Mouse (Mus musculus) kidney, embryonic 15.5 days (tissue): ENCODE measurements around the gene 1700057G04Rik. TPM values are rescaled to one million over a fixed set of nuclear protein-coding genes. Genes with fewer than 3 reads are reported as not detected.
"Not testable (repeated sequence)": the region's sequence is repeated elsewhere in the genome, so short reads cannot be mapped to it uniquely, and the experiment has no call there.

Source experiments
- ATAC-seq: fragments of 200-750 bp; cut with Nextera tagmentation; replicated peaks from 2 replicates; pipeline ENCODE4 v1.8.0; 2017; ENCODE audit warnings: moderate TSS enrichment; ENCODE audit not compliant: low FRiP score
- H3K27ac ChIP-seq: fragments of 300-500 bp; sonication (generic); 2 replicates; pipeline ENCODE4 v1.5.1; 2015; ENCODE audit warnings: mild to moderate bottlenecking, inconsistent platforms
- H3K27me3 ChIP-seq: fragments of 300-500 bp; sonication (generic); 2 replicates; pipeline ENCODE4 v1.6.1; 2015; ENCODE audit warnings: inconsistent platforms
- H3K36me3 ChIP-seq: fragments of 300-500 bp; sonication (generic); 2 replicates; pipeline ENCODE4 v1.6.1; 2015; ENCODE audit warnings: inconsistent platforms
- H3K4me1 ChIP-seq: fragments of 300-500 bp; sonication (generic); 2 replicates; pipeline ENCODE4 v1.6.1; 2015; ENCODE audit warnings: inconsistent platforms
- H3K4me2 ChIP-seq: fragments of 300-500 bp; sonication (generic); 2 replicates; pipeline ENCODE4 v1.6.1; 2015; ENCODE audit warnings: moderate library complexity, mild to moderate bottlenecking, inconsistent platforms
- H3K4me3 ChIP-seq: fragments of 300-500 bp; sonication (generic); replicated peaks from 2 replicates; pipeline ENCODE4 v1.5.1; 2015; ENCODE audit warnings: mild to moderate bottlenecking, inconsistent platforms
- H3K9ac ChIP-seq: fragments of 300-500 bp; sonication (generic); 2 replicates; pipeline ENCODE4 v1.6.1; 2015; ENCODE audit warnings: mild to moderate bottlenecking, inconsistent platforms
- H3K9me3 ChIP-seq: fragments of 300-500 bp; sonication (generic); replicated peaks from 2 replicates; pipeline ENCODE4 v1.6.1; 2016; ENCODE audit warnings: inconsistent platforms
- WGBS: fragments of 180-500 bp; shearing (Covaris S2); methylation state at CpG from one replicate; pipeline ENCODE4 v1.1.7; 2015; ENCODE audit warnings: mixed read lengths; 5-methylcytosine and 5-hydroxymethylcytosine counted together
- polyA plus RNA-seq: library from polyadenylated mRNA; unstranded; fragments of >200 nt; fragmentation: Nextera tagmentation; extraction: Ambion mirVana; gene quantifications from 2 replicates; pipeline ENCODE4 v1.2.1, GENCODE M21; 2015

Gene 1700057G04Rik
- polyA plus RNA-seq, 1 experiment from 2014 or later = not detected

DNA sequence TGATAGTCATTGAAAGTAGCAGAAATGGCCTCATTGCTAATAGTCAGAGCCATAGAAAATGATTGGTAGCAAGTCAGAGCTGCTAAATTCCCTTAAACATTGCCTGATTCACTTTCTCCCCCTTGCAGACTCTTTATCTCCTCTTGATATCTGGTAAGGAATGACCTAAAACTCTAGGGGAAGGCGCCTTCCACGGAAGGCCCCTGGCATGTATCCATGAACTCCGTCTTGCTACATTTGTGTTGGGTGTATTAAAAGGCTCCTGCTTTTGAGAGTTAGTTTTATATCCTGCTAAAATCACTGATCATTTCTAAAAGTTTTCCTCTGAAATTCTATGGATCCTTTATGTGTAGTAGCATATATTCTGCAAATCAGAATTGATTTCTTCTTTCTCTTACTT, 7.6 kb downstream of the 1700057G04Rik start:
- 70% methylated on average over 3 of the region's 3 CpGs for WGBS

DNA sequence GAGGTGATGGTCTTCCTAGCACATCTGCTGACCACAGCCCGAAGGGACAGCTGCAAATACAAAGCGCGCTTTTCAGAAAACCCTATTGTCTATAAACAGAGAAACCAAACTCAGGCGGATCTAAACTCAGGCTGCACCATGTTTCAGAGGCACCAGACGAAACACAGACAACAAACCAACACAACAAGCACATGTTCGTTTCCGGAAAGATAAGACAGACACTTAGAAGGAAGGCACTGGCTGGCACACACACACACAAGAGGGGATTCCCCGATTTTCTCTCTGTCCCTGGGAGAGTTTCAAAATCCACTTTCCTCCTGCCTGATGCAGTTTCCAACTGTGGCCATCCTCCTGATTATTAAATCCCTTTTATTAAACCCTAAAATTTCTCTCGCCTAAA, 16.8 kb downstream of the 1700057G04Rik start:
- not testable (repeated sequence) for H3K4me3 ChIP-seq, H3K9me3 ChIP-seq, H3K36me3 ChIP-seq, H3K9ac ChIP-seq, H3K4me2 ChIP-seq, H3K27ac ChIP-seq, H3K4me1 ChIP-seq, H3K27me3 ChIP-seq, ATAC-seq
- WGBS = 87% methylated on average over 9 of the region's 9 CpGs

More for the DNA sequence above, 7.6 kb downstream of the 1700057G04Rik start:
- Histone ChIP-seq H3K4me3 (no peak overlapping the region), H3K9ac (no peak overlapping the region), H3K27me3 (no peaks in the 10 kb centered on the region), H3K4me2 (no peak overlapping the region), H3K4me1 (no peaks in the 10 kb centered on the region), H3K9me3 (no peaks in the 10 kb centered on the region), H3K36me3 (no peaks in the 10 kb centered on the region), H3K27ac (no peak overlapping the region)
- no peak for ATAC-seq

DNA sequence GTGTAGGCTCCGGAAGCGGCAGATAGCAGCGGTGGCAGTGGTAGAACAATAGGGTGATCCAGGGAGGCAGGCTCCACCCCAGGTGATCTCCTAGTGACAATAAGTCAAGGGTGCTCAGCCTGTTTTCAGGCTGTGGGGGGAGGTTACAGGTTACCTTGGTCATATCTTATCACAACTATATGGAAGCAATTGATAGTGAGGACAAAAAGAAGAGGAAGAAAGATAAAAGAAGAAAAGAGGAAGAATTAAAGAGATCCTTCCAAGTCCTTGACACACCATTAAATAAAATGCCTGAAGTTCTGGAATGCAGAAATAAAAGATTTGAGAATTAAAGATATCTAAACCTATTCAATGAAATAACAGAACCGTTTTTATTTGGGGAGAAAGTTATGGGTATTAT, 17.6 kb downstream of the 1700057G04Rik start:
- Histone ChIP-seq H3K9me3 (no peaks in the 10 kb centered on the region), H3K36me3 (no peaks in the 10 kb centered on the region), H3K27ac (no peak overlapping the region), H3K4me3 (no peak overlapping the region), H3K4me1 (no peaks in the 10 kb centered on the region), H3K9ac (no peak overlapping the region), H3K27me3 (no peaks in the 10 kb centered on the region), H3K4me2 (no peak overlapping the region)
- 90% methylated on average over 4 of the region's 4 CpGs for WGBS
- ATAC-seq = no peak

DNA sequence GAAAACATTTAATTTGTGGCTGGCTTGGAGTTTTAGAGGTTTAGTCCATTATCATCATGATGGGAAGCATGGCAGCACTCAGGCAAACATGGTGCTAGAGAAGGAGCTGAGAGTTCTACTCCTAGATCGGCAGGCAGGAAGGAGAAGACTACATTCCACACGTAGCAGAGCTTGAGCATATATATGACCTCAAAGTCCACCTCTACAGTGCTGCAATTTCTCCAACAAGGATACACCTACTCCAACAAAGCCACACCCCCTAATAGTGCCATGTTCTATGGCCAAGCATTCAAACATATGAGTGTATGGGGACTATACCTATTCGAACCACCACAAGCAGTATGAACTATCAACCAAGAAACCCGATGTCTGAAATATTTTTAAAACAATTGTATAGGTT, 22.2 kb downstream of the 1700057G04Rik start:
- H3K27ac ChIP-seq = no peak overlapping the region
- no peaks in the 10 kb centered on the region for H3K27me3 ChIP-seq
- WGBS = 88% methylated on average over 4 of the region's 4 CpGs
- no peak overlapping the region for H3K4me3 ChIP-seq
- H3K9me3 ChIP-seq = no peaks in the 10 kb centered on the region
- no peak overlapping the region for H3K9ac ChIP-seq
- no peaks in the 10 kb centered on the region for H3K4me1 ChIP-seq
- no peak for ATAC-seq
- no peak overlapping the region for H3K4me2 ChIP-seq
- H3K36me3 ChIP-seq = no peaks in the 10 kb centered on the region

DNA sequence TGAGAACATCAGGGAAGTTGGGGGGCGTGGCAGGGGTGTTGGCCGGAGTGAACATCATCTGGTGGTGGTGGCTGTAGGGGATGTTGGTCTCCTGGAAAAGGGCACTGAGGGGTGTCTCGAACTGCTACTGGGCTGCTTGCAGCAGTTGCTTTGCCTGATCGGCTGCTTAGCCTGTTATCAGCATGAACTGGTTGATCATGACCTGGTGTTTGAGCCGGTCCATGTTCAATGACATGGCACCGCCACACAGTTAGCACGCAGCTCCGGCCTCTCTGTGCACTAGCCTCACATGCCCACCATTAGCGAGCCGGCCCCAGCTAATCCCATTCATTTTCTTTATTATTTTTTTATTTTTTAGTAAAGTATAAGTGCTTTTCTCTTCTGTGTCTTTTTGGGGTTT, 25.7 kb downstream of the 1700057G04Rik start:
- Histone ChIP-seq H3K9me3 (no peaks in the 10 kb centered on the region), H3K27ac (no peak overlapping the region), H3K9ac (no peak overlapping the region), H3K4me1 (no peaks in the 10 kb centered on the region), H3K4me3 (no peak overlapping the region), H3K4me2 (no peak overlapping the region), H3K36me3 (no peaks in the 10 kb centered on the region), H3K27me3 (no peaks in the 10 kb centered on the region)
- 97% methylated on average over 10 of the region's 10 CpGs for WGBS
- ATAC-seq = no peak

DNA sequence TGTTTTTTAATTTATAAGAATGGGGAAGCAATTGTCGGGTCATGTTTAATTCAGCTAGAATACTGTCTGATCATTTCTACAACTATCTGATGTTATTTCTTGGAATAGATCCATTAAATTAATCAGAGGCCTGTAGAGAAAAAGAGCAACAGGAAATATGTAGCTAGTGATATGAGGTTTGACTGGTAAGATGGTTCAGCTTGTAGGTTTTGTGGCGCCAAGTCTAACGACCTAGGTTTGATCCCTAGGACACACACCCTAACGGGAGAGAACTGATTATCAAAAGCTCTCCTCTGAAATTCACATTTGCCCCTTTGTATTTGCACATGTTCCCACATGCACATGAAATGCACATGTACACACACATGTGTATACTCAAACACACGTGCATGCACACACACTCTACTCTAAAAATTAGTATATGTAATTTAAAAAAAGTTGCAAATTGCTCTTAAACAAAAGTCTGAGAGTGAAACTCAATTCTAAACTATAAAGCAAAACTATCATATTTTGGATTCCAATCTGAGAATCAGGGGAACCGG, 26.2 kb downstream of the 1700057G04Rik start:
- no peaks in the 10 kb centered on the region for H3K27me3 ChIP-seq
- no peak overlapping the region for H3K9ac ChIP-seq
- no peaks in the 10 kb centered on the region for H3K36me3 ChIP-seq
- H3K9me3 ChIP-seq = no peaks in the 10 kb centered on the region
- H3K4me1 ChIP-seq = no peaks in the 10 kb centered on the region
- H3K4me2 ChIP-seq = no peak overlapping the region
- H3K27ac ChIP-seq = no peak overlapping the region
- WGBS = 86% methylated on average over 6 of the region's 6 CpGs
- no peak overlapping the region for H3K4me3 ChIP-seq
- ATAC-seq = no peak

DNA sequence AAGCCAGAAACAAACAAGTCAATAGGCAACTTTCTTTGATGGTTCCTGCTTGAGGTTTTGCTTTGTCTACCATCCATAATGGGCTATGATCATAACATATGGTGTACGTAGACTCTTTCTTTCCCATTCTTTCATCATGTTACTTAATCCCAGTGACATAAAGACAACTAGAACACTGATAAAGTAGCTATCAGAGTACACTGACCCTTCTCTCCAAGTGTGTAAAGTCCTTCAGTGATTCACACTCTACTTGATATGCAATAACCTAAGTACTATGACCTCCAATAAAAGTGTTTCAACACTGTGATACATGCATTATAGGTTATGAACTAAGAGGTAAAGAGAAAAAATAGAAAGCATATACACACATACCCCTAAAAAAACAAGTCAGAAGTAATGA, 27.9 kb downstream of the 1700057G04Rik start:
- H3K4me3 ChIP-seq = no peak overlapping the region
- H3K36me3 ChIP-seq = no peaks in the 10 kb centered on the region
- no peaks in the 10 kb centered on the region for H3K27me3 ChIP-seq
- H3K4me2 ChIP-seq = no peak overlapping the region
- H3K4me1 ChIP-seq = no peaks in the 10 kb centered on the region
- no peak for ATAC-seq
- 88% methylated on average over 1 of the region's 1 CpGs for WGBS
- no peaks in the 10 kb centered on the region for H3K9me3 ChIP-seq
- H3K27ac ChIP-seq = no peak overlapping the region
- H3K9ac ChIP-seq = no peak overlapping the region

DNA sequence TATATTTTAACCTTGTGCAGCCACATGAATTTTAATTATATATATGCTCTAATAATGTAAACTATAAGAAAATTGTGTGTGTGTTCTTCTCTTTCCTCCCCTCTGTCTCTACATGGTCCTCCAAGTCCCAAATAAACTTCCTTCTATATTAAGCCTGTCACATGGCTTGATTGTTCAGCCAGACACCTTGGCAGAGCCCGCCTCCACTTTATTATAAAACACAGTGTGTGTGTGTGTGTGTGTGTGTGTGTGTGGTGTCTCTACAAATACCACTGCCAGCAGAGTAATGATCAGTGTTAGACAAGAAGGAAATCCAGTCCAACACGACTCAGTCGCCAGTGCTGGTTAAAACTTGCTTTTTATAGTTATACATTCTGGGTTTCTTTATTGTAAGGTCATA, 28.5 kb downstream of the 1700057G04Rik start:
- Histone ChIP-seq H3K27ac (no peak overlapping the region), H3K27me3 (no peaks in the 10 kb centered on the region), H3K4me1 (no peaks in the 10 kb centered on the region), H3K4me3 (no peak overlapping the region), H3K9me3 (no peaks in the 10 kb centered on the region), H3K36me3 (no peaks in the 10 kb centered on the region), H3K4me2 (no peak overlapping the region), H3K9ac (no peak overlapping the region)
- 85% methylated on average over 3 of the region's 3 CpGs for WGBS
- no peak for ATAC-seq

DNA sequence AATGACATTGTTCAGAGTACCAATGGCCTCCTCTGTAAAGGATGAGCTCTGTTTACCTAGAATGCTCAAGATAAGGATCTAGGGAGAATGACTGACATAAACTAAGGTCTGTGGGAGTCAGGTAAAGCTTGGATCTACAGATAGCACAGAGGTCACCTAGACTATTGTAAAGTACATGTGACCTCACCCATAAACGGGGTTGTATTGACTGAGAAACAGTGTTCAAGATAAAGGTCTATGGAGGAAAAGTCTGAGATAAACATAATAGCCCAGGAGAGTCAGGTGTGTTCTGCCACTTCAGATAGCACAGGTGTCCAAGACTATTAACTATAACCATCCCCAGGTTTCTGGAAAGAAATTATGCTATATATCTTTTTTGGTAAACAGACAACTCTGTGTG, 29.8 kb downstream of the 1700057G04Rik start:
- no peak overlapping the region for H3K27ac ChIP-seq
- ATAC-seq = no peak
- no peaks in the 10 kb centered on the region for H3K36me3 ChIP-seq
- H3K9ac ChIP-seq = no peak overlapping the region
- no peaks in the 10 kb centered on the region for H3K27me3 ChIP-seq
- no peaks in the 10 kb centered on the region for H3K4me1 ChIP-seq
- no peak overlapping the region for H3K4me3 ChIP-seq
- WGBS = 68% methylated on average over 1 of the region's 1 CpGs
- no peaks in the 10 kb centered on the region for H3K9me3 ChIP-seq
- no peak overlapping the region for H3K4me2 ChIP-seq

DNA sequence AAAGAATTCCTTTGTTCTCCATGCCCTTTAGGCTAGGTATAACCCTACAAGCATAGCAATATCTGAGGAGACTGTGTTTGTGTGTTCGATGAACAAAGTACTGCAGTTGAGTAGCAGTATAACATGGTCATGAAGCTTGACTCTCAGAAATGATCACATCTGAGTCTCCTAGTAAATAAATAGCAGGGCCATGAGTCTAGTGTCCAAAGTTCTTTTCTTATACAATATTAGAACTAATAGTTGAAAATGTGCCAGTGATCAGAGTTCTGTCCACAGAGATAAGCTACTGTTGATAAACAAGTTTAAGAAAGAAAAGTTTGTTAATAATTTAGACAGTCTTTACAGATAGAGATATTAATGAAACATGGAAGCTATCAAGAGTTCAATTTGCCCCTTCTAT, 42.7 kb downstream of the 1700057G04Rik start:
- no peak overlapping the region for H3K4me3 ChIP-seq
- H3K9me3 ChIP-seq = no peaks in the 10 kb centered on the region
- no peaks in the 10 kb centered on the region for H3K36me3 ChIP-seq
- no peak overlapping the region for H3K9ac ChIP-seq
- 91% methylated on average over 1 of the region's 1 CpGs for WGBS
- no peak overlapping the region for H3K27ac ChIP-seq
- no peaks in the 10 kb centered on the region for H3K27me3 ChIP-seq
- H3K4me1 ChIP-seq = no peaks in the 10 kb centered on the region
- no peak overlapping the region for H3K4me2 ChIP-seq
- no peak for ATAC-seq

DNA sequence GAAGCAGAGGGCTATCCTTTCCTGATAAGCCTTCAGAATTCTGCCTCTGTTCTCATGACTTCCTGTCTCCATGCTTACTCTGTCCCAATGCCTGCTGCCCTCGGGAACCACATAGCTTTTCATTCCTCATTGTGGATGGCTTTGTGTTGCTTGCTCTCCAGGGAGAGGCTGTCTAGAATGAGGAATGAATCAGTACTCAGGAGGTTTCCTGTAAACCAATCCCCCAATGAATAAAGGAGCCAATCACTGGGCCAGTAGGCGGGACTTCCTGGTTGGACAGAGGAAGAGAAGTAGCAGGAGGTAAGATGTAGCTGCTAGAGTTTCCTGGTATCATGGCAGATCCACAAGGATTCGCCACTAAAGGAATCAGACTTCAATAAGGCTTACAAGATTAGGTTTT, 44.1 kb downstream of the 1700057G04Rik start:
- no peak overlapping the region for H3K27ac ChIP-seq
- H3K9ac ChIP-seq = no peak overlapping the region
- WGBS = 75% methylated on average over 3 of the region's 3 CpGs
- H3K4me2 ChIP-seq = no peak overlapping the region
- no peaks in the 10 kb centered on the region for H3K4me1 ChIP-seq
- ATAC-seq = no peak
- no peaks in the 10 kb centered on the region for H3K27me3 ChIP-seq
- no peaks in the 10 kb centered on the region for H3K36me3 ChIP-seq
- no peaks in the 10 kb centered on the region for H3K9me3 ChIP-seq
- no peak overlapping the region for H3K4me3 ChIP-seq

DNA sequence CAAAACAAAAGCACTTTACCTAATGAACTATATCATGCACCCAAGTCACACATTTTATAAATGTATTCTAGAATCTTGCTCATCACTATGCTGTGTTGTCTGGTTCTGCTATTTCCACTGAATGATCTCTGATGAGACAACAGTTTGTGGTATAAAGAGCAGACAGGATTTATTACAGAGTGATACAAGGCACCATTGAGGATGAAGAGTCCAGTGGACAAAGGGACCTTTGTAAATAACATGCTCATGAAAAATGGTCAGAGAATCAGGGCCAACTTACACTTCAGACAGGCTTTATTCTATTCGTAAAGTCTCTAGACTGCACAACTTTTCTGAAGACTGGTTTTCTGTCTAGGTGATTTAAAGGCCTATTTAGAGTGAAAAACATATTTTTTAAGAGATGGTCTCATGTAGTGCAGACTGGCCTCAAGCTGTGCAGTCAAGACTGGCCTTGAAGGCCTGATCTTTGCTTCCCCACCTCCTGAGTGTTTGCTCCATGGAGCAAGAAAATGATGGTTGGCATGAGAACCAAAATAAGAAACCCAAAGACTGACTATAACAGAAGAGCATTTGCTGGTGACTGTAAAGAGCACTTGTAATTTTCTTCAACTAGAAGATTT, 51.6 kb downstream of the 1700057G04Rik start:
- no peak overlapping the region for H3K4me3 ChIP-seq
- no peaks in the 10 kb centered on the region for H3K4me1 ChIP-seq
- H3K9me3 ChIP-seq = no peaks in the 10 kb centered on the region
- no peak for ATAC-seq
- H3K27ac ChIP-seq = no peak overlapping the region
- H3K27me3 ChIP-seq = no peaks in the 10 kb centered on the region
- 64% methylated on average over 1 of the region's 1 CpGs for WGBS
- H3K9ac ChIP-seq = no peak overlapping the region
- H3K4me2 ChIP-seq = no peak overlapping the region
- H3K36me3 ChIP-seq = no peaks in the 10 kb centered on the region

DNA sequence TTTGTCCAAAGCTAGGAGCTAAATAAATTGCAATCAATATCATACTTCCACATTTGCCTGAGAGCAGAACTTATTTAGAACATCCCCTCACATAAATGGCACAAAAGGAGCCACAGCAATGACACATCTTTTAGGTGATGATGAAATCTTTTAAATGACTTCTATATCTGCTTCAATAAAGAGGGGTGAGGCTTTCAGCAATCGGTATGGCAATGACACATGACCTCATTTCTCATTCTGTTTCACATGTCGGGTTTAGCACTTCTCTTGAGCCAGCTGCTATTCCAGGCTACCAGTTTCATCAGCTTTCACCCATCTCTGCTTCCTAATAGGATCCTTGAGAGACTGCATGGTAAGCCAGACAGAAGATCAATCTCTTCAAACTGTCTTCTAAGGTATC, 54.3 kb downstream of the 1700057G04Rik start:
- H3K4me2 ChIP-seq = no peak overlapping the region
- no peaks in the 10 kb centered on the region for H3K9me3 ChIP-seq
- 74% methylated on average over 2 of the region's 2 CpGs for WGBS
- no peak overlapping the region for H3K4me3 ChIP-seq
- no peaks in the 10 kb centered on the region for H3K27me3 ChIP-seq
- ATAC-seq = no peak
- no peaks in the 10 kb centered on the region for H3K4me1 ChIP-seq
- no peaks in the 10 kb centered on the region for H3K36me3 ChIP-seq
- no peak overlapping the region for H3K27ac ChIP-seq
- no peak overlapping the region for H3K9ac ChIP-seq
